Mouse (Mus musculus): ENCODE measurements around the gene Pgghg. TPM values are rescaled to one million over a fixed set of nuclear protein-coding genes. Genes with fewer than 3 reads are reported as not detected.

Pgghg gene
- polyA plus RNA-seq, 2 experiments, result 26.7 to 52.8 TPM

GRCm38 (mm10) chr7:140900220-140900619, 41.0 kb upstream of the Pgghg start, which contains the start of gene Cox8b:
TSS of gene Cox8b (minus strand) at chr7:140900446.
- DNase-seq (ENCODE audit: low spot score) (no peak), ATAC-seq (ENCODE audit: low FRiP score, low read depth) (no peak)
- no peak for TF ChIP-seq POLR2A (IDR thresholded peaks at IDR 0.05; ENCODE audit: borderline replicate concordance, extremely low read depth, insufficient read depth, insufficient read length)
- Histone ChIP-seq H3K27me3 (ENCODE audit: control insufficient read depth, insufficient read depth, low read length) (no peaks in the 10 kb centered on the region), H3K36me3 (ENCODE audit: control insufficient read depth, insufficient read depth, low read length) (peaks cover 33% of the 10 kb centered on the region), H3K9ac (ENCODE audit: low read depth, low read length, severe bottlenecking) (no peak within 1 kb of the TSS), H3K9me3 (ENCODE audit: control insufficient read depth, low read length) (no peaks in the 10 kb centered on the region), H3K4me2 (replicated peaks; ENCODE audit: low read depth, low read length, severe bottlenecking) (no peak within 1 kb of the TSS), H3K4me3 (replicated peaks; ENCODE audit: low read length) (no peak within 1 kb of the TSS), H3K27ac (replicated peaks; ENCODE audit: low read depth, low read length) (no peak within 1 kb of the TSS), H3K4me1 (ENCODE audit: control insufficient read depth, insufficient read depth, low read length) (no peaks in the 10 kb centered on the region)
- 69% methylated on average over 10 of the region's 10 CpGs for WGBS

- no peak overlapping the region for H3K4me2 ChIP-seq (replicated peaks; ENCODE audit: low read depth, low read length, severe bottlenecking)
- H3K36me3 ChIP-seq (ENCODE audit: control insufficient read depth, insufficient read depth, low read length), result peaks cover 23% of the 10 kb centered on the region
- DNase-seq (ENCODE audit: low spot score) (no peak), ATAC-seq (ENCODE audit: low FRiP score, low read depth) (no peak)
- H3K4me1 ChIP-seq (ENCODE audit: control insufficient read depth, insufficient read depth, low read length), result no peaks in the 10 kb centered on the region
- TF ChIP-seq POLR2A (IDR thresholded peaks at IDR 0.05; ENCODE audit: borderline replicate concordance, extremely low read depth, insufficient read depth, insufficient read length), result no peak
- no peak overlapping the region for H3K4me3 ChIP-seq (replicated peaks; ENCODE audit: low read length)
- no peaks in the 10 kb centered on the region for H3K27me3 ChIP-seq (ENCODE audit: control insufficient read depth, insufficient read depth, low read length)
- H3K9me3 ChIP-seq (ENCODE audit: control insufficient read depth, low read length), result no peaks in the 10 kb centered on the region
- H3K9ac ChIP-seq (ENCODE audit: low read depth, low read length, severe bottlenecking), result no peak overlapping the region
- 64% methylated on average over 15 of the region's 15 CpGs for WGBS
- H3K27ac ChIP-seq (replicated peaks; ENCODE audit: low read depth, low read length), result no peak overlapping the region
These were observed 38.9 kb upstream of the Pgghg start for GRCm38 (mm10) chr7:140902036-140902875.

- Histone ChIP-seq H3K36me3 (ENCODE audit: control insufficient read depth, insufficient read depth, low read length) (peaks cover 13% of the 10 kb centered on the region), H3K9me3 (ENCODE audit: control insufficient read depth, low read length) (no peaks in the 10 kb centered on the region), H3K27me3 (ENCODE audit: control insufficient read depth, insufficient read depth, low read length) (no peaks in the 10 kb centered on the region), H3K4me3 (replicated peaks; ENCODE audit: low read length) (no peak overlapping the region), H3K27ac (replicated peaks; ENCODE audit: low read depth, low read length) (no peak overlapping the region), H3K9ac (ENCODE audit: low read depth, low read length, severe bottlenecking) (0 out of 2 replicates have a peak overlapping the region, but pooled peaks have one; percentile 32), H3K4me2 (replicated peaks; ENCODE audit: low read depth, low read length, severe bottlenecking) (no peak overlapping the region), H3K4me1 (ENCODE audit: control insufficient read depth, insufficient read depth, low read length) (0 out of 2 replicates have a peak, but pooled peaks cover under 1% of the 10 kb centered on the region)
- WGBS, result 24% methylated on average over 13 of the region's 13 CpGs
- TF ChIP-seq POLR2A (IDR thresholded peaks at IDR 0.05; ENCODE audit: borderline replicate concordance, extremely low read depth, insufficient read depth, insufficient read length), result no peak
- peak; percentile 38 for DNase-seq (ENCODE audit: low spot score)
- ATAC-seq (ENCODE audit: low FRiP score, low read depth), result peak; percentile 34; the same call in 1 of the 2 replicates
These were observed 38.0 kb upstream of the Pgghg start for GRCm38 (mm10) chr7:140903212-140903611.

GRCm38 (mm10) chr7:140905642-140906081, 35.5 kb upstream of the Pgghg start:
- Histone ChIP-seq H3K4me2 (replicated peaks; ENCODE audit: low read depth, low read length, severe bottlenecking) (no peak overlapping the region), H3K9me3 (ENCODE audit: control insufficient read depth, low read length) (no peaks in the 10 kb centered on the region), H3K27me3 (ENCODE audit: control insufficient read depth, insufficient read depth, low read length) (no peaks in the 10 kb centered on the region), H3K36me3 (ENCODE audit: control insufficient read depth, insufficient read depth, low read length) (no peaks in the 10 kb centered on the region), H3K4me3 (replicated peaks; ENCODE audit: low read length) (no peak overlapping the region), H3K9ac (ENCODE audit: low read depth, low read length, severe bottlenecking) (no peak overlapping the region), H3K4me1 (ENCODE audit: control insufficient read depth, insufficient read depth, low read length) (0 out of 2 replicates have a peak, but pooled peaks cover 3% of the 10 kb centered on the region), H3K27ac (replicated peaks; ENCODE audit: low read depth, low read length) (no peak overlapping the region)
- 68% methylated on average over 2 of the region's 2 CpGs for WGBS
- TF ChIP-seq POLR2A (IDR thresholded peaks at IDR 0.05; ENCODE audit: borderline replicate concordance, extremely low read depth, insufficient read depth, insufficient read length), result no peak
- ATAC-seq (ENCODE audit: low FRiP score, low read depth) (no peak), DNase-seq (ENCODE audit: low spot score) (no peak)

GRCm38 (mm10) chr7:140907131-140907530, 34.1 kb upstream of the Pgghg start:
- H3K36me3 ChIP-seq (ENCODE audit: control insufficient read depth, insufficient read depth, low read length), result no peaks in the 10 kb centered on the region
- H3K4me3 ChIP-seq (replicated peaks; ENCODE audit: low read length), result no peak overlapping the region
- TF ChIP-seq POLR2A (IDR thresholded peaks at IDR 0.05; ENCODE audit: borderline replicate concordance, extremely low read depth, insufficient read depth, insufficient read length), result no peak
- H3K4me2 ChIP-seq (replicated peaks; ENCODE audit: low read depth, low read length, severe bottlenecking), result no peak overlapping the region
- DNase-seq (ENCODE audit: low spot score), result no peak
- 86% methylated on average over 13 of the region's 13 CpGs for WGBS
- H3K27me3 ChIP-seq (ENCODE audit: control insufficient read depth, insufficient read depth, low read length), result no peaks in the 10 kb centered on the region
- ATAC-seq (ENCODE audit: low FRiP score, low read depth), result no peak
- no peak overlapping the region for H3K27ac ChIP-seq (replicated peaks; ENCODE audit: low read depth, low read length)
- 0 out of 2 replicates have a peak, but pooled peaks cover 3% of the 10 kb centered on the region for H3K4me1 ChIP-seq (ENCODE audit: control insufficient read depth, insufficient read depth, low read length)
- H3K9me3 ChIP-seq (ENCODE audit: control insufficient read depth, low read length), result no peaks in the 10 kb centered on the region
- H3K9ac ChIP-seq (ENCODE audit: low read depth, low read length, severe bottlenecking), result no peak overlapping the region

Data from limb, embryonic 14.5 days (tissue).